Comparison of ENCODE assay signal across 9 mouse cellular contexts in the genomic region with DNA sequence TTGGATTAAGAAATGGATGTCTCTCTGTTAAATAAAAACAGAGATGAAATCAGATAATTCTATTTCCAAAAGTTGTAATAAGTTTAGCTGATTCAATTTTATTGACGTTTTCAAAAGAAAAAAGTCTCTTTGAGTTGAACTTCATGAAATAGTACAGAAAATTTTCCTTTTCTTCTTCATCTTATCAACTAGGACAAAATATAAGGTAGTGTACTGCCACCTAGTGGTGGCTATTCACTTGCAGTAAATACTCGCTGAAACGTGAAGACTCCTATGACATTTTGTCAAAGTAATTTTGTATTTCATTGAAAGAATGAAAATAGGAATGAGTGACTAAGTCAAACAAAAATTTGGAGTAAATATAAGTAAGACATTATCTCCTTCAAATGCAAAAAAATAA. TPM values are rescaled to one million over a fixed set of nuclear protein-coding genes. Genes with fewer than 3 reads are reported as not detected.
DNase-seq lines count a peak whose midpoint lies in the region; ATAC-seq and TF ChIP-seq lines count a peak whose summit lies in the region.
"Had no signal": no experiment of that assay in that cellular context is flagged by ENCODE, and none has a peak within 500 bp of the region (broad histone marks: within the 10 kb centered on the region; RNA-seq: fewer than 3 reads in every experiment).

No protein-coding gene starts in this region.

- ATAC-seq in forebrain, postnatal 0 days = no peak
- ATAC-seq in forebrain, embryonic 15.5 days (replicated peaks) = no peak
- no peak for ATAC-seq in liver, embryonic 11.5 days (replicated peaks; ENCODE audit: low FRiP score)
- ATAC-seq in embryonic facial prominence, embryonic 11.5 days (replicated peaks; ENCODE audit: insufficient number of reproducible peaks, low FRiP score, low TSS enrichment, low read depth) = no peak

- H3K9me3 ChIP-seq in forebrain, postnatal 0 days (ENCODE audit: low read length) = no peaks in the 10 kb centered on the region
- H3K9me3 ChIP-seq in forebrain, embryonic 15.5 days = no peaks in the 10 kb centered on the region
- no peaks in the 10 kb centered on the region for H3K9me3 ChIP-seq in liver, embryonic 11.5 days (ENCODE audit: control insufficient read depth, low read length)
- H3K9me3 ChIP-seq in ES-E14 (ENCODE audit: control insufficient read depth, insufficient read depth, low read depth, low read length) = no peaks in the 10 kb centered on the region
- no peaks in the 10 kb centered on the region for H3K9me3 ChIP-seq in embryonic facial prominence, embryonic 11.5 days (replicated peaks; ENCODE audit: control insufficient read depth, low read length)
- H3K9me3 ChIP-seq: neural tube, embryonic 12.5 days had no signal

- no peak overlapping the region for H3K4me2 ChIP-seq in forebrain, postnatal 0 days (ENCODE audit: low read depth)
- H3K4me2 ChIP-seq in forebrain, embryonic 15.5 days (replicated peaks) = no peak overlapping the region
- H3K4me2 ChIP-seq in liver, embryonic 11.5 days = no peak overlapping the region
- H3K4me2 ChIP-seq in embryonic facial prominence, embryonic 11.5 days (ENCODE audit: low read depth, low read length) = no peak overlapping the region
- H3K4me2 ChIP-seq: neural tube, embryonic 12.5 days had no signal

- no peak overlapping the region for H3K9ac ChIP-seq in forebrain, postnatal 0 days
- H3K9ac ChIP-seq in forebrain, embryonic 15.5 days (replicated peaks) = no peak overlapping the region
- H3K9ac ChIP-seq in liver, embryonic 11.5 days (ENCODE audit: low read depth, low read length) = no peak overlapping the region
- H3K9ac ChIP-seq in ES-E14 (ENCODE audit: insufficient read depth, low read depth, low read length, poor library complexity, severe bottlenecking) = no peak overlapping the region
- H3K9ac ChIP-seq in embryonic facial prominence, embryonic 11.5 days (replicated peaks; ENCODE audit: low read length) = no peak overlapping the region
- H3K9ac ChIP-seq: neural tube, embryonic 12.5 days had no signal

- DNase-seq in forebrain, postnatal 0 days = peak; percentile 91
- DNase-seq in liver = peak; percentile 22
- no peak for DNase-seq in liver, embryonic 11.5 days (ENCODE audit: low spot score)
- peak; percentile 41 for DNase-seq in ES-E14 (ENCODE audit: low read depth, low spot score)
- peak; percentile 87 for DNase-seq in embryonic facial prominence, embryonic 11.5 days (ENCODE audit: low spot score)
- DNase-seq in splenic B cell, adult 2 months (ENCODE audit: low read depth, low spot score) = peak; percentile 59
- no peak for DNase-seq in gastrocnemius, adult 18-20 months (ENCODE audit: low spot score)

- H3K27ac ChIP-seq in forebrain, postnatal 0 days (ENCODE audit: low read depth, low read length) = no peak overlapping the region
- H3K27ac ChIP-seq in forebrain, embryonic 15.5 days (replicated peaks) = no peak overlapping the region
- H3K27ac ChIP-seq in liver, embryonic 11.5 days (ENCODE audit: low read depth, low read length) = no peak overlapping the region
- H3K27ac ChIP-seq in ES-E14 (ENCODE audit: insufficient read depth, low read depth, low read length, poor library complexity, severe bottlenecking) = no peak overlapping the region
- H3K27ac ChIP-seq in embryonic facial prominence, embryonic 11.5 days (replicated peaks; ENCODE audit: low read depth, low read length) = no peak overlapping the region
- H3K27ac ChIP-seq: neural tube, embryonic 12.5 days had no signal

- peak; percentile 76 for TF ChIP-seq CTCF in forebrain, postnatal 0 days (IDR thresholded peaks at IDR 0.05; ENCODE audit: low read depth)

- H3K4me3 ChIP-seq in forebrain, postnatal 0 days (ENCODE audit: low read depth, low read length) = no peak overlapping the region
- no peak overlapping the region for H3K4me3 ChIP-seq in forebrain, embryonic 15.5 days
- no peak overlapping the region for H3K4me3 ChIP-seq in liver, embryonic 11.5 days (ENCODE audit: low read depth, low read length)
- H3K4me3 ChIP-seq in ES-E14 (ENCODE audit: insufficient read depth in 1 of 2, low read depth in 1 of 2, low read length in 2 of 2, poor library complexity in 1 of 2, severe bottlenecking in 1 of 2) = no peak overlapping the region
- H3K4me3 ChIP-seq in embryonic facial prominence, embryonic 11.5 days (ENCODE audit: low read depth, low read length) = no peak overlapping the region
- H3K4me3 ChIP-seq: neural tube, embryonic 12.5 days had no signal

- H3K4me1 ChIP-seq in forebrain, postnatal 0 days (ENCODE audit: insufficient read depth) = no peaks in the 10 kb centered on the region
- H3K4me1 ChIP-seq in forebrain, embryonic 15.5 days = no peaks in the 10 kb centered on the region
- no peaks in the 10 kb centered on the region for H3K4me1 ChIP-seq in liver, embryonic 11.5 days (replicated peaks; ENCODE audit: control insufficient read depth, insufficient read depth, low read length)
- H3K4me1 ChIP-seq in ES-E14 (ENCODE audit: control insufficient read depth in 2 of 2, insufficient read depth in 2 of 2, low read length in 2 of 2, poor library complexity in 1 of 2) = no peaks in the 10 kb centered on the region
- H3K4me1 ChIP-seq in embryonic facial prominence, embryonic 11.5 days (ENCODE audit: control insufficient read depth, insufficient read depth, low read length) = no peaks in the 10 kb centered on the region
- H3K4me1 ChIP-seq: neural tube, embryonic 12.5 days had no signal

- in situ Hi-C loops in ES-E14 (cut with MboI; ENCODE audit: low sequenced_read_pairs in 2 of 2, unreplicated experiment in 2 of 2) = no loop called here

- H3K27me3 ChIP-seq in forebrain, postnatal 0 days (ENCODE audit: insufficient read depth, low read length) = no peaks in the 10 kb centered on the region
- no peaks in the 10 kb centered on the region for H3K27me3 ChIP-seq in forebrain, embryonic 15.5 days
- H3K27me3 ChIP-seq in liver, embryonic 11.5 days (replicated peaks; ENCODE audit: control insufficient read depth, insufficient read depth, low read length) = no peaks in the 10 kb centered on the region
- no peaks in the 10 kb centered on the region for H3K27me3 ChIP-seq in embryonic facial prominence, embryonic 11.5 days (ENCODE audit: control insufficient read depth, insufficient read depth, low read length)
- no peaks in the 10 kb centered on the region for H3K27me3 ChIP-seq in splenic B cell, adult 2 months (ENCODE audit: control insufficient read depth, insufficient read depth, low read length, poor library complexity, severe bottlenecking)
- H3K27me3 ChIP-seq: neural tube, embryonic 12.5 days had no signal

- WGBS in forebrain, postnatal 0 days = 3% methylated on average over 3 of the region's 3 CpGs
- WGBS in forebrain, embryonic 15.5 days = 4% methylated on average over 3 of the region's 3 CpGs
- under 1% methylated on average over 3 of the region's 3 CpGs for WGBS in liver, embryonic 11.5 days
- WGBS in embryonic facial prominence, embryonic 11.5 days = 1% methylated on average over 3 of the region's 3 CpGs

- H3K36me3 ChIP-seq in forebrain, postnatal 0 days (ENCODE audit: insufficient read depth) = no peaks in the 10 kb centered on the region
- H3K36me3 ChIP-seq in forebrain, embryonic 15.5 days = no peaks in the 10 kb centered on the region
- H3K36me3 ChIP-seq in liver, embryonic 11.5 days (ENCODE audit: control insufficient read depth, insufficient read depth, low read length) = no peaks in the 10 kb centered on the region
- no peaks in the 10 kb centered on the region for H3K36me3 ChIP-seq in ES-E14 (ENCODE audit: control insufficient read depth, insufficient read depth, low read length, poor library complexity, severe bottlenecking)
- no peaks in the 10 kb centered on the region for H3K36me3 ChIP-seq in embryonic facial prominence, embryonic 11.5 days (replicated peaks; ENCODE audit: control insufficient read depth, insufficient read depth, low read depth, low read length)
- H3K36me3 ChIP-seq in splenic B cell, adult 2 months (ENCODE audit: control insufficient read depth, insufficient read depth, low read length, poor library complexity, severe bottlenecking) = no peaks in the 10 kb centered on the region
- H3K36me3 ChIP-seq: neural tube, embryonic 12.5 days had no signal

TF ChIP-seq in ES-E14, 5 proteins besides CTCF, POLR2A, EP300 and RAD21:
- no peak for TF ChIP-seq ZC3H11A (IDR thresholded peaks at IDR 0.05; ENCODE audit: borderline replicate concordance, low read depth, low read length)
- TF ChIP-seq CHD2 (IDR thresholded peaks at IDR 0.05; ENCODE audit: low read depth, low read length) = no peak
- TF ChIP-seq ZNF384 (IDR thresholded peaks at IDR 0.05; ENCODE audit: low read depth, low read length) = no peak
- no peak for TF ChIP-seq MAFK (IDR thresholded peaks at IDR 0.05; ENCODE audit: insufficient read depth, low read depth, low read length)
- no peak for TF ChIP-seq HCFC1 (IDR thresholded peaks at IDR 0.05; ENCODE audit: borderline replicate concordance, insufficient read depth, low read length)

RNA-seq across cellular contexts. Expression of gene Vwde, which starts 56.1 kb away (rescaled TPM):
- 0.08 TPM in 1 of 2 replicates, not detected in the other for total RNA-seq in forebrain, postnatal 0 days (2014; rRNA removed)
- polyA plus RNA-seq in forebrain, postnatal 0 days (2015; fragmentation: Nextera tagmentation; extraction: Ambion mirVana) = 0.02 and 0.03 TPM in 2 replicates
- polyA plus RNA-seq in forebrain, embryonic 15.5 days (2015; fragmentation: Nextera tagmentation; extraction: Ambion mirVana) = 0.03 TPM in 1 of 2 replicates, not detected in the other
- 0.18 TPM in 1 of 2 replicates, not detected in the other for polyA plus RNA-seq in liver, embryonic 11.5 days (2014; fragmentation: Nextera tagmentation; extraction: Ambion mirVana)
- total RNA-seq in ES-E14 (2012; rRNA removed) = 0.05 and 0.13 TPM in 2 replicates
- 0.14 and 0.35 TPM in 2 replicates for polyA plus RNA-seq in embryonic facial prominence, embryonic 11.5 days (2014; fragmentation: Nextera tagmentation; extraction: Ambion mirVana)
- not detected for total RNA-seq in gastrocnemius, adult 18-20 months (2021)
- polyA plus RNA-seq: neural tube, embryonic 12.5 days had no signal

Comparison
In these comparisons a context has a peak if more than half of its experiments do, and no peak if none do; other contexts are left out.
1. DNase-seq: peak in forebrain, postnatal 0 days (single experiment), liver (single experiment), ES-E14 (single experiment), embryonic facial prominence, embryonic 11.5 days (single experiment) and splenic B cell, adult 2 months (single experiment); none in liver, embryonic 11.5 days (single experiment) and gastrocnemius, adult 18-20 months (single experiment).